Mouse (Mus musculus): ENCODE data around the gene Tec.

- TF ChIP-seq CTCF (IDR thresholded peaks at IDR 0.05; ENCODE audit: low read depth, low read length), result no peak
- no peak for TF ChIP-seq EP300 (IDR thresholded peaks at IDR 0.05; ENCODE audit: insufficient read depth, low read depth, low read length)
Observed at GRCm38 (mm10) chr5:72844294-72844693, 24.0 kb downstream of the Tec start.

All from ES-Bruce4 (cell line).